Mouse (Mus musculus) intestine, embryonic 14.5 days (tissue): ENCODE results near the gene B4galnt1. TPM values are rescaled to one million over a fixed set of nuclear protein-coding genes. Genes with fewer than 3 reads are reported as not detected.

Experiments used
- ATAC-seq: fragments of 200-750 bp; cut with Nextera tagmentation; replicated peaks from 2 replicates; pipeline ENCODE4 v1.8.0; 2017; ENCODE audit warnings: low read depth, moderate number of reproducible peaks, moderate TSS enrichment, moderate library complexity; ENCODE audit not compliant: low FRiP score, low TSS enrichment
- DNase-seq: peaks from one replicate; pipeline ENCODE4 v3.0.0-alpha.2; 2018; ENCODE audit warnings: low spot score
- H3K27ac ChIP-seq: fragments of 300-500 bp; sonication (generic); 2 replicates; pipeline ENCODE4 v1.5.1; 2014; ENCODE audit warnings: low read depth, mild to moderate bottlenecking, control low read depth
- H3K27me3 ChIP-seq: fragments of 300-500 bp; sonication (generic); replicated peaks from 2 replicates; pipeline ENCODE4 v1.6.1; 2014; ENCODE audit warnings: low read length, control low read depth; ENCODE audit not compliant: control insufficient read depth, insufficient read depth
- H3K36me3 ChIP-seq: fragments of 300-500 bp; sonication (generic); 2 replicates; pipeline ENCODE4 v1.6.1; 2014; ENCODE audit warnings: low read length, control low read depth; ENCODE audit not compliant: control insufficient read depth, insufficient read depth
- H3K4me1 ChIP-seq: fragments of 300-500 bp; sonication (generic); replicated peaks from 2 replicates; pipeline ENCODE4 v1.6.1; 2014; ENCODE audit warnings: low read length, control low read depth, mixed read lengths; ENCODE audit not compliant: control insufficient read depth, insufficient read depth
- H3K4me2 ChIP-seq: fragments of 300-500 bp; sonication (generic); 2 replicates; pipeline ENCODE4 v1.6.1; 2014; ENCODE audit warnings: low read length
- H3K4me3 ChIP-seq: fragments of 300-500 bp; sonication (generic); 2 replicates; pipeline ENCODE4 v1.5.1; 2014; ENCODE audit warnings: low read depth, low read length, control low read depth, mixed read lengths
- H3K9ac ChIP-seq: fragments of 300-500 bp; sonication (generic); 2 replicates; pipeline ENCODE4 v1.6.1; 2014; ENCODE audit warnings: mild to moderate bottlenecking, low read length
- H3K9me3 ChIP-seq: fragments of 300-500 bp; sonication (generic); 2 replicates; pipeline ENCODE4 v1.6.1; 2016; ENCODE audit warnings: low read length, control low read depth; ENCODE audit not compliant: control insufficient read depth
- WGBS: fragments of 180-500 bp; shearing (Covaris S2); extraction: QIAGEN DNeasy Blood & Tissue Kit; methylation state at CpG from one replicate; pipeline ENCODE4 v1.1.7; 2014; 5-methylcytosine and 5-hydroxymethylcytosine counted together
- polyA plus RNA-seq: library from polyadenylated mRNA; unstranded; fragments of >200 nt; fragmentation: Nextera tagmentation; extraction: Ambion mirVana; gene quantifications from 2 replicates; pipeline ENCODE4 v1.2.1, GENCODE M21; 2014

The B4galnt1 gene
- polyA plus RNA-seq, 1 experiment from 2014 or later = 66.0 TPM

DNA sequence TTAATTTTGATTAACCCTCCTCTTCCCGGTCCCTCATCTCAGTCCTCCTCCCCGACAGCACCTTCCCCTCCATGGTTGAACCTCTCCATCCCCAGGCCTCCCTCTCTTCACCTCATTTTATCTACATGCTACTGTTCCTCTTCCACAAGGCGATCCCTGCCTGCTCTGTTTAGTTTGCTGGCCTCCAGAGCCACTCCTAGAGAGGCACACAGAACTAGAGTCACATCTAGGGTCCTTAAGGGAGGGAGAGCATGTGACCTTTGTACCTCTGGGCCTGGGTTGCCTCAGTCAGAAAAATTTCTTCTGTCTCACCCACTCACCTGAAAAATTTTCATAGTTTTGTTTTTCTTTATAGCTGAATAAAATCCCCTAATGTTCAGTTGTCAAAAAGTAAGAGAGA is 27.1 kb upstream of the B4galnt1 start:
- Histone ChIP-seq H3K27ac (no peak overlapping the region), H3K9me3 (no peaks in the 10 kb centered on the region), H3K36me3 (no peaks in the 10 kb centered on the region), H3K9ac (no peak overlapping the region), H3K4me3 (no peak overlapping the region), H3K4me1 (no peaks in the 10 kb centered on the region), H3K27me3 (no peaks in the 10 kb centered on the region), H3K4me2 (no peak overlapping the region)
- no peak for ATAC-seq
- 72% methylated on average over 3 of the region's 3 CpGs for WGBS
- no peak for DNase-seq

DNA sequence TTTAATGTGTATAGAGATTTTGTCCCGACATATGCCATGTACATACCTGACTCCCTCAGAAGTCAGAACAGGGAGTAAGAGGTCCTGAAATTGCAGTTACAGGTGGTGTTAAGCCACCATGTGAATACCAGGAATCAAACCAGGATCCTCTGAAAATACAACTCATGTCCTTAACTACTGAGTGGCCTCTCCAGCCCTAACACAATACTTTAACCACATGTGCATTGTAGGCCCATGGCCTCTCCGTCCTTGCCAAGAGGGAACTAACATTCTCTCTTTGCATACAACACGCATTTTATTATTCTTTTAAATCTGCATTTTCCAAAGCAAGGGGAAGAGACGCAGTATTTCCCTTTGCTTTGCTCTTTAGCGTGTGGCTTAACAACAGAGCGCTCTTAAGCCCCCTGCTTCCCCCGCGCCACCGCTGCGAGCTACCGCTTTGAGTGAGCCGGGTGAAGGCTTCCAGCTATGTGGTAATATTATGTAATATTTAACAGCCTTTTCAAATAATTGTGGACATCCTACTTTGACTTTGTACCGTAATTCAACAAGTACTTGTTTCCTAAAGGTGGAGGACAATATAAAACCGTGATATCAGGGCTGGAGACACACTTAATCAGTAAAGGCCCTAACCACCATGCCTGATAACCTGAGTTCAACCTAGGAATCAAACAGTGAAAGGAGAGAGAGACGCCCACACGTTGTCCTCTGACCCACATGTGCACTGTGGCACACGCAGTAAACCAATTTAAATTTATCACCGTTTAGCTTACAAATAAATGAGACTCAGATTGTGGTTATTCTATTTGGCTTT is 26.5 kb upstream of the B4galnt1 start:
- no peak overlapping the region for H3K4me2 ChIP-seq
- WGBS = 72% methylated on average over 18 of the region's 18 CpGs
- H3K27me3 ChIP-seq = no peaks in the 10 kb centered on the region
- no peak overlapping the region for H3K9ac ChIP-seq
- no peaks in the 10 kb centered on the region for H3K9me3 ChIP-seq
- H3K36me3 ChIP-seq = no peaks in the 10 kb centered on the region
- DNase-seq (no peak), ATAC-seq (peak; percentile 63)
- no peaks in the 10 kb centered on the region for H3K4me1 ChIP-seq
- H3K4me3 ChIP-seq = no peak overlapping the region
- 0 out of 2 replicates have a peak overlapping the region, but pooled peaks have one; percentile 29 for H3K27ac ChIP-seq

DNA sequence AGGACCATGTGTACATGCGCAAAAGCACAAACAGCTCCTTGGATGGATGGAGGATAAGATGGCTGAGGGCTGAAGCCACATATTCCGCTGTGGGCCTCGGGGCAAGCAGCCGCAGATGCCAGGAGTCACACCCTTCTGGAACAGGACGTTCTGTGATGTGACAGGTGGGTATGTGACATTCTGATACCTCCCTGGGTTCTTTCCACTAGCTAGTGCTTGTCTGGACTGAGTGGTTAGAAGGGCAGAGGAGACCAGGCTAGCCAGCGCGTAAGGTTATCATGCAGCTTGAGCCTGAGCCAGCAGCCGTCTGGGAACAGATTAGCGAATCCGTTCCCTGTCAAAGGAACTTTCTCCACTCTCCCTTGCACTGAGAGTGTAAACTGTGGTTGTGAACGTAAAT is 24.1 kb upstream of the B4galnt1 start:
- H3K4me2 ChIP-seq = no peak overlapping the region
- no peaks in the 10 kb centered on the region for H3K27me3 ChIP-seq
- WGBS = 80% methylated on average over 11 of the region's 11 CpGs
- no peak overlapping the region for H3K9ac ChIP-seq
- no peak overlapping the region for H3K27ac ChIP-seq
- no peaks in the 10 kb centered on the region for H3K36me3 ChIP-seq
- no peaks in the 10 kb centered on the region for H3K4me1 ChIP-seq
- H3K4me3 ChIP-seq = no peak overlapping the region
- no peaks in the 10 kb centered on the region for H3K9me3 ChIP-seq
- DNase-seq (no peak), ATAC-seq (no peak)

DNA sequence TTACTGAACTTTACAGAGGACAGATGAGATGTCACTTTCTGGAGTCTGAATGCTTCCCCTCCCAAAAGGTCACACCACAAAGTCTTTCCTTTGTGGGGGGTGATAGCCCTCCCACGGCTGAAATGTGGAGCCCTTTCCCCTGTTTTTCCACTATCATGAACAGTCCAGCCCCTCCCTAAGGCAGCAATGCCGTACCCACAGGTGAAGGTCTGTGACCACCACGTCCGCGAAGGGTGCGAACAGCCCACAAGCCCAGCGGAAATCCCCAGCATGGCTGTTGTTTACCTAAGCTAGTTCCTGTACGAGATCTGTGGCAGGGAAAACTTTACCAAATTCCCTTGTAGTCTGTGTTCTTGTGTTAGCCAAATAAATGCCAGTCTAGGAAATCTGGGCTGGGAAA is 23.5 kb upstream of the B4galnt1 start:
- Histone ChIP-seq H3K27me3 (no peaks in the 10 kb centered on the region), H3K4me3 (no peak overlapping the region), H3K27ac (no peak overlapping the region), H3K4me2 (no peak overlapping the region), H3K36me3 (no peaks in the 10 kb centered on the region), H3K9me3 (no peaks in the 10 kb centered on the region), H3K9ac (no peak overlapping the region), H3K4me1 (no peaks in the 10 kb centered on the region)
- WGBS = 64% methylated on average over 8 of the region's 8 CpGs
- DNase-seq (no peak), ATAC-seq (no peak)

DNA sequence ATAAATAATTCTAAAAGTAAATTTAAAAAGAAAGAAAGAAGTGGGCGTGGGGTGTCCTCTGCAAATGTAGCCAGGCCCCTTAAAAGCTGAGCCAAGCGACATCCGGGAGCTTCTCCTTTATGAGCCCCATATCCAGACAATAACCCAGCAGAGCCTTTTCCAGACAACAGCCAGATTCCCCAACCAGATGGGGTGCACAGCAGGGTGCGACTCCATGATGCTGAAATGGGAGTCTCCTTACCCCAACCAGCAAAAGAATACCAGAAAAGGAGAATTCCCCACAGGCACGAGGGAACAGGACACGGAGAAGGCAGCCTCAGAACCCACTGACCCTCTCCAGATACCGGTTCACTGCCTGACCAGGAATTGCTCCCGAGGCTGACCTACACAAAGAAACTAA is 21.8 kb upstream of the B4galnt1 start:
- no peak for DNase-seq
- no peaks in the 10 kb centered on the region for H3K36me3 ChIP-seq

DNA sequence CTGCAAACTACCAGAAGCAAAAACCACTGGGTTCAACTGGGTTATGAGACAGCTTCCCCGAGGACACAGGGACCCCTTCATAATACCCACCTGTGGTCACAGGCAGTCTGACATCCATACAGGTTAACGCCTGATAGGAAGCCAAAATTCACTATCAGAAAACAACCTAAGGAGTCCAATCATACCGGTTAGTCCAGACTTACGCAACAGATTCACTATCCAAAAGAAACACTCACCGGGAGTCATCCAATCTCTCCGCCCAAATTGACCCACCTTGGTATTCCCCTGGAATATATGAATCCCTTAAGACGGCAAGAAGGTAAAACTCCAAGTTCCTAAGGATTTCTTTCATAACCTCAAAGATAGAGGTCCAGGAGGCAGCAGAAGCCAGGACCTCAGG is 20.5 kb upstream of the B4galnt1 start:
- H3K4me1 ChIP-seq = no peaks in the 10 kb centered on the region
- no peak for DNase-seq
- H3K9ac ChIP-seq = no peak overlapping the region
- no peak for ATAC-seq
- H3K9me3 ChIP-seq = no peaks in the 10 kb centered on the region
- no peaks in the 10 kb centered on the region for H3K27me3 ChIP-seq
- WGBS = 81% methylated on average over 7 of the region's 7 CpGs
- H3K36me3 ChIP-seq = no peaks in the 10 kb centered on the region
- H3K27ac ChIP-seq = no peak overlapping the region
- H3K4me2 ChIP-seq = no peak overlapping the region
- no peak overlapping the region for H3K4me3 ChIP-seq

More for the DNA sequence above, 21.8 kb upstream of the B4galnt1 start:
- H3K9ac ChIP-seq = no peak overlapping the region
- no peak overlapping the region for H3K27ac ChIP-seq
- ATAC-seq = no peak
- 84% methylated on average over 8 of the region's 8 CpGs for WGBS
- no peaks in the 10 kb centered on the region for H3K9me3 ChIP-seq
- H3K4me1 ChIP-seq = no peaks in the 10 kb centered on the region
- H3K4me3 ChIP-seq = no peak overlapping the region
- H3K4me2 ChIP-seq = no peak overlapping the region
- no peaks in the 10 kb centered on the region for H3K27me3 ChIP-seq

DNA sequence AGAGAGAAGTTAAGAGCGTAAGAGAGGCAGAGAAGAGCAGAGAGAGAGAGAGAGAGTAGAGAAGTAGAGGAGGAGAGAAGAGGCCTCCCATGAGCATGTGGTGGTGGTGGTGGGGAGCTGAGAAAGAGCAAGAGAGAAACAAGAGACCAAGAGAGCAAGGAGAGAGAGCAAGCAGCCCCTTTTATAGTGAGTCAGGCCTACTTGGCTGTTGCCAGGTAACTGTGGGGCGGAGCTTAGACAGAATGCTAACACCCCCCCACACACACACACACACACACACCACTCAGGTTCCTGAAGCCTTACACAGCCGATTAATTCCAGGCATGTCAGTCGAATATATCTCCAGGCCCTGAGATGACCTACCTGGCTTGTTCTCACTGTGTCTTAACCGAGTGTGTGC is 19.7 kb upstream of the B4galnt1 start:
- Histone ChIP-seq H3K4me1 (no peaks in the 10 kb centered on the region), H3K27ac (no peak overlapping the region), H3K9ac (no peak overlapping the region), H3K27me3 (no peaks in the 10 kb centered on the region), H3K36me3 (no peaks in the 10 kb centered on the region), H3K9me3 (no peaks in the 10 kb centered on the region), H3K4me2 (no peak overlapping the region), H3K4me3 (no peak overlapping the region)
- DNase-seq (no peak), ATAC-seq (no peak)
- WGBS = 77% methylated on average over 5 of the region's 5 CpGs

DNA sequence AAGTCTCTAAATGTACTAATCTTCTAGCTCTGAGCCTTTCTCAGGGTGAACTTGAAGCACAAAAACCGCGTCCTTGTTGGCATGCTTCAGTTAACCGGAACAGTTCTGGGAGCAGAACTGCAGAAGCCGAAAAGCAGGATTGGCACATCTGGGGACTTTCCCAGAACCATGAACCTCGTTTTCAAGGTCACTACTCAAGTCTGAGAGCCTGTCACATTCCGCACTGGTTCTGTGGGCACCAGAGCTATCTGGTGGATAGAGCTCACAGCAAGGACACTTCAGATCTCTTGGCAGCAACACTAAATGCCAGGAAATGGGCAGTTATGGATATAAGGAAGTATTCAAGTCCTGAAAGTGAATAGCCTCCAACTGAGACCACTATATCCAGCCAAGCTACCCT is 17.9 kb upstream of the B4galnt1 start:
- ATAC-seq (no peak), DNase-seq (no peak)
- H3K9ac ChIP-seq = no peak overlapping the region
- H3K4me1 ChIP-seq = no peaks in the 10 kb centered on the region
- H3K27me3 ChIP-seq = no peaks in the 10 kb centered on the region
- H3K36me3 ChIP-seq = no peaks in the 10 kb centered on the region
- no peaks in the 10 kb centered on the region for H3K9me3 ChIP-seq
- WGBS = 81% methylated on average over 6 of the region's 6 CpGs
- no peak overlapping the region for H3K4me2 ChIP-seq
- H3K4me3 ChIP-seq = no peak overlapping the region
- no peak overlapping the region for H3K27ac ChIP-seq

DNA sequence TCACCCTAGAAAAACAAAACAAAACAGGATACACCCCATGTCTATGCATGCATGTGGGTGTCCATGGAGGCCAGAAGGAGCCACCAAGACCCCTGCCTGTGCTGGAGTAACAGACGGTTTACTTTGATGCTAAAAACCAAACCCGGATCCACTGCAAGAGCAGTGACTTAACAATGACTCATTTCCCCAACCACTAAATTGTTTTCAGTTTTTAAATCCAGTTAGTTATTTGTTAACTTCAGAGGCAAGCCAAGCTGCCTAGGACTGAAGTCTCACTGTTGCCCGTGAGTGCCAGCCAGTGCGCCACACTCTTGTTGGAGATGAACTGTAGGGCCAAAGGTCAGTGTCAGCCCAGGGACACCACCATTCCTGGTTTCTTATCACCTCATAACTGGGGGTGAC is 14.6 kb upstream of the B4galnt1 start:
- Histone ChIP-seq H3K4me2 (no peak overlapping the region), H3K9ac (no peak overlapping the region), H3K4me1 (no peaks in the 10 kb centered on the region), H3K4me3 (no peak overlapping the region), H3K9me3 (no peaks in the 10 kb centered on the region), H3K27me3 (no peaks in the 10 kb centered on the region), H3K36me3 (no peaks in the 10 kb centered on the region), H3K27ac (no peak overlapping the region)
- DNase-seq = no peak
- ATAC-seq = no peak
- 70% methylated on average over 4 of the region's 4 CpGs for WGBS
